Mouse (Mus musculus) forebrain, embryonic 12.5 days (tissue): Measurements from ENCODE around the gene Cd82. TPM values are rescaled to one million over a fixed set of nuclear protein-coding genes. Genes with fewer than 3 reads are reported as not detected.

ENCODE experiments used
- ATAC-seq: fragments of 200-750 bp; cut with Nextera tagmentation; 2 replicates; pipeline ENCODE4 v1.8.0; 2017; ENCODE audit warnings: moderate TSS enrichment; ENCODE audit not compliant: low FRiP score
- H3K27ac ChIP-seq: fragments of 300-500 bp; sonication (generic); 2 replicates; pipeline ENCODE4 v1.5.1; 2016; ENCODE audit warnings: mild to moderate bottlenecking
- H3K27me3 ChIP-seq: fragments of 300-500 bp; sonication (generic); 2 replicates; pipeline ENCODE4 v1.6.1; 2016; ENCODE audit warnings: mild to moderate bottlenecking
- H3K36me3 ChIP-seq: fragments of 300-500 bp; sonication (generic); replicated peaks from 2 replicates; pipeline ENCODE4 v1.6.1; 2016; ENCODE audit warnings: mild to moderate bottlenecking
- H3K4me1 ChIP-seq: fragments of 300-500 bp; sonication (generic); 2 replicates; pipeline ENCODE4 v1.6.1; 2016
- H3K4me2 ChIP-seq: fragments of 300-500 bp; sonication (generic); 2 replicates; pipeline ENCODE4 v1.6.1; 2016; ENCODE audit warnings: mild to moderate bottlenecking, moderate library complexity
- H3K4me3 ChIP-seq: fragments of 300-500 bp; sonication (generic); replicated peaks from 2 replicates; pipeline ENCODE4 v1.5.1; 2016; ENCODE audit warnings: mild to moderate bottlenecking
- H3K9ac ChIP-seq: fragments of 300-500 bp; sonication (generic); 2 replicates; pipeline ENCODE4 v1.6.1; 2016; ENCODE audit warnings: mild to moderate bottlenecking
- H3K9me3 ChIP-seq: fragments of 300-500 bp; sonication (generic); 2 replicates; pipeline ENCODE4 v1.6.1; 2016
- WGBS: fragments of 180-500 bp; shearing (Covaris S2); methylation state at CpG from one replicate; pipeline ENCODE4 v1.1.7; 2016; 5-methylcytosine and 5-hydroxymethylcytosine counted together
- polyA plus RNA-seq: library from polyadenylated mRNA; unstranded; fragments of >200 nt; fragmentation: Nextera tagmentation; extraction: Ambion mirVana; gene quantifications from 2 replicates; pipeline ENCODE4 v1.2.1, GENCODE M21; 2016

Cd82 gene
- polyA plus RNA-seq, 1 experiment from 2014 or later = 10.6 TPM

- Histone ChIP-seq H3K36me3 (no peaks in the 10 kb centered on the region), H3K27ac (no peak overlapping the region), H3K9ac (no peak overlapping the region), H3K4me2 (no peak overlapping the region), H3K4me3 (no peak overlapping the region), H3K9me3 (no peaks in the 10 kb centered on the region), H3K4me1 (peaks cover 23% of the 10 kb centered on the region), H3K27me3 (0 out of 2 replicates have a peak, but pooled peaks cover 3% of the 10 kb centered on the region)
- WGBS = 87% methylated on average over 4 of the region's 4 CpGs
- no peak for ATAC-seq
Observed at GRCm38 (mm10) chr2:93435577-93435976, 27.4 kb downstream of the Cd82 start.

GRCm38 (mm10) chr2:93434896-93435295 is 28.0 kb downstream of the Cd82 start:
- Histone ChIP-seq H3K27me3 (0 out of 2 replicates have a peak, but pooled peaks cover 3% of the 10 kb centered on the region), H3K4me2 (no peak overlapping the region), H3K27ac (no peak overlapping the region), H3K36me3 (no peaks in the 10 kb centered on the region), H3K4me1 (peaks cover 21% of the 10 kb centered on the region), H3K4me3 (no peak overlapping the region), H3K9me3 (no peaks in the 10 kb centered on the region), H3K9ac (no peak overlapping the region)
- WGBS = 91% methylated on average over 3 of the region's 3 CpGs
- ATAC-seq = no peak

- Histone ChIP-seq H3K4me1 (peaks cover 17% of the 10 kb centered on the region), H3K27me3 (0 out of 2 replicates have a peak, but pooled peaks cover 3% of the 10 kb centered on the region), H3K4me3 (no peak overlapping the region), H3K27ac (no peak overlapping the region), H3K9me3 (no peaks in the 10 kb centered on the region), H3K9ac (no peak overlapping the region), H3K36me3 (no peaks in the 10 kb centered on the region), H3K4me2 (no peak overlapping the region)
- WGBS = 68% methylated on average over 5 of the region's 5 CpGs
- ATAC-seq = no peak
Observed at GRCm38 (mm10) chr2:93433543-93433942, 29.4 kb downstream of the Cd82 start.

GRCm38 (mm10) chr2:93432600-93433389 is 30.1 kb downstream of the Cd82 start:
- no peak overlapping the region for H3K9ac ChIP-seq
- H3K27ac ChIP-seq = no peak overlapping the region
- H3K4me3 ChIP-seq = no peak overlapping the region
- 82% methylated on average over 6 of the region's 6 CpGs for WGBS
- H3K9me3 ChIP-seq = no peaks in the 10 kb centered on the region
- no peaks in the 10 kb centered on the region for H3K36me3 ChIP-seq
- no peak for ATAC-seq
- no peak overlapping the region for H3K4me2 ChIP-seq
- peaks cover 17% of the 10 kb centered on the region for H3K4me1 ChIP-seq
- 0 out of 2 replicates have a peak, but pooled peaks cover 3% of the 10 kb centered on the region for H3K27me3 ChIP-seq

GRCm38 (mm10) chr2:93431575-93432325 is 31.2 kb downstream of the Cd82 start:
- Histone ChIP-seq H3K27me3 (0 out of 2 replicates have a peak, but pooled peaks cover 3% of the 10 kb centered on the region), H3K4me2 (no peak overlapping the region), H3K36me3 (no peaks in the 10 kb centered on the region), H3K4me1 (peaks cover 19% of the 10 kb centered on the region), H3K27ac (no peak overlapping the region), H3K4me3 (no peak overlapping the region), H3K9me3 (no peaks in the 10 kb centered on the region), H3K9ac (no peak overlapping the region)
- WGBS = 79% methylated on average over 5 of the region's 5 CpGs
- ATAC-seq = no peak

- H3K4me1 ChIP-seq = peaks cover 19% of the 10 kb centered on the region
- no peak overlapping the region for H3K27ac ChIP-seq
Observed at GRCm38 (mm10) chr2:93430993-93431392, 31.9 kb downstream of the Cd82 start.

GRCm38 (mm10) chr2:93428004-93428531 is 34.9 kb downstream of the Cd82 start:
- Histone ChIP-seq H3K4me3 (no peak overlapping the region), H3K4me1 (peaks cover 14% of the 10 kb centered on the region), H3K27me3 (no peaks in the 10 kb centered on the region), H3K36me3 (no peaks in the 10 kb centered on the region), H3K27ac (no peak overlapping the region), H3K9me3 (no peaks in the 10 kb centered on the region), H3K4me2 (no peak overlapping the region), H3K9ac (no peak overlapping the region)
- no peak for ATAC-seq
- 68% methylated on average over 11 of the region's 11 CpGs for WGBS

More at GRCm38 (mm10) chr2:93430993-93431392, 31.9 kb downstream of the Cd82 start:
- no peak overlapping the region for H3K4me2 ChIP-seq
- no peak overlapping the region for H3K9ac ChIP-seq
- 0 out of 2 replicates have a peak, but pooled peaks cover 3% of the 10 kb centered on the region for H3K27me3 ChIP-seq
- ATAC-seq = no peak
- no peak overlapping the region for H3K4me3 ChIP-seq
- no peaks in the 10 kb centered on the region for H3K9me3 ChIP-seq
- WGBS = 73% methylated on average over 5 of the region's 5 CpGs
- no peaks in the 10 kb centered on the region for H3K36me3 ChIP-seq

GRCm38 (mm10) chr2:93427000-93427715 is 35.8 kb downstream of the Cd82 start:
- 63% methylated on average over 8 of the region's 8 CpGs for WGBS
- Histone ChIP-seq H3K4me2 (no peak overlapping the region), H3K9me3 (no peaks in the 10 kb centered on the region), H3K4me3 (no peak overlapping the region), H3K4me1 (peaks cover 13% of the 10 kb centered on the region), H3K9ac (no peak overlapping the region), H3K36me3 (no peaks in the 10 kb centered on the region), H3K27ac (no peak overlapping the region), H3K27me3 (no peaks in the 10 kb centered on the region)
- ATAC-seq = no peak

GRCm38 (mm10) chr2:93425810-93426209 is 37.1 kb downstream of the Cd82 start:
- Histone ChIP-seq H3K4me3 (no peak overlapping the region), H3K4me2 (no peak overlapping the region), H3K36me3 (no peaks in the 10 kb centered on the region), H3K27me3 (no peaks in the 10 kb centered on the region), H3K9ac (no peak overlapping the region), H3K27ac (no peak overlapping the region), H3K9me3 (no peaks in the 10 kb centered on the region), H3K4me1 (peaks cover 6% of the 10 kb centered on the region; the same call in 1 of the 2 replicates)
- ATAC-seq = no peak
- WGBS = 57% methylated on average over 4 of the region's 4 CpGs

GRCm38 (mm10) chr2:93424307-93424984 is 38.5 kb downstream of the Cd82 start:
- H3K36me3 ChIP-seq = no peaks in the 10 kb centered on the region
- H3K9ac ChIP-seq = no peak overlapping the region
- no peak overlapping the region for H3K4me3 ChIP-seq
- WGBS = 94% methylated on average over 9 of the region's 9 CpGs
- H3K4me2 ChIP-seq = no peak overlapping the region
- H3K9me3 ChIP-seq = no peaks in the 10 kb centered on the region
- H3K4me1 ChIP-seq = peaks cover 6% of the 10 kb centered on the region; the same call in 1 of the 2 replicates
- no peaks in the 10 kb centered on the region; the same call in 1 of the 2 replicates for H3K27me3 ChIP-seq
- no peak for ATAC-seq
- no peak overlapping the region for H3K27ac ChIP-seq

- Histone ChIP-seq H3K27me3 (peaks cover 5% of the 10 kb centered on the region; the same call in 1 of the 2 replicates), H3K9me3 (no peaks in the 10 kb centered on the region), H3K4me3 (no peak overlapping the region), H3K4me1 (peaks cover 10% of the 10 kb centered on the region), H3K4me2 (no peak overlapping the region), H3K9ac (no peak overlapping the region), H3K36me3 (no peaks in the 10 kb centered on the region), H3K27ac (no peak overlapping the region)
- ATAC-seq = no peak
- 22% methylated on average over 7 of the region's 7 CpGs for WGBS
Observed at GRCm38 (mm10) chr2:93421320-93421719, 41.6 kb downstream of the Cd82 start.
